Mouse (Mus musculus) midbrain, embryonic 11.5 days (tissue): ENCODE data around the gene Spaca3. TPM values are rescaled to one million over a fixed set of nuclear protein-coding genes. Genes with fewer than 3 reads are reported as not detected.

Experiments used
- ATAC-seq: fragments of 200-750 bp; cut with Nextera tagmentation; 2 replicates; pipeline ENCODE4 v1.8.0; 2017; ENCODE audit warnings: moderate TSS enrichment, moderate library complexity; ENCODE audit not compliant: low FRiP score
- DNase-seq: peaks from one replicate; pipeline ENCODE4 v3.0.0; 2015; ENCODE audit warnings: low spot score; ENCODE audit errors: missing footprints
- H3K27ac ChIP-seq: fragments of 300-500 bp; sonication (generic); 2 replicates; pipeline ENCODE4 v1.5.1; 2014; ENCODE audit warnings: low read depth, low read length
- H3K27me3 ChIP-seq: fragments of 300-500 bp; sonication (generic); 2 replicates; pipeline ENCODE4 v1.6.1; 2014; ENCODE audit warnings: mild to moderate bottlenecking, low read length, moderate library complexity, mixed read lengths; ENCODE audit not compliant: control insufficient read depth, insufficient read depth
- H3K36me3 ChIP-seq: fragments of 300-500 bp; sonication (generic); 2 replicates; pipeline ENCODE4 v1.6.1; 2014; ENCODE audit warnings: mild to moderate bottlenecking, low read length, moderate library complexity, mixed read lengths; ENCODE audit not compliant: control insufficient read depth, insufficient read depth
- H3K4me1 ChIP-seq: fragments of 300-500 bp; sonication (generic); 2 replicates; pipeline ENCODE4 v1.6.1; 2014; ENCODE audit warnings: low read length; ENCODE audit not compliant: control insufficient read depth, insufficient read depth
- H3K4me2 ChIP-seq: fragments of 300-500 bp; sonication (generic); 2 replicates; pipeline ENCODE4 v1.6.1; 2014; ENCODE audit warnings: mild to moderate bottlenecking, moderate library complexity
- H3K4me3 ChIP-seq: fragments of 300-500 bp; sonication (generic); 2 replicates; pipeline ENCODE4 v1.5.1; 2014; ENCODE audit warnings: low read depth, low read length
- H3K9ac ChIP-seq: fragments of 300-500 bp; sonication (generic); 2 replicates; pipeline ENCODE4 v1.6.1; 2014; ENCODE audit warnings: low read length
- H3K9me3 ChIP-seq: fragments of 300-500 bp; sonication (generic); 2 replicates; pipeline ENCODE4 v1.6.1; 2016; ENCODE audit warnings: low read length; ENCODE audit not compliant: control insufficient read depth
- WGBS: fragments of 180-500 bp; shearing (Covaris S2); extraction: QIAGEN DNeasy Blood & Tissue Kit; methylation state at CpG from one replicate; pipeline ENCODE4 v1.1.7; 2014; 5-methylcytosine and 5-hydroxymethylcytosine counted together
- polyA plus RNA-seq: library from polyadenylated mRNA; unstranded; fragments of >200 nt; fragmentation: Nextera tagmentation; extraction: Ambion mirVana; gene quantifications from 2 replicates; pipeline ENCODE4 v1.2.1, GENCODE M21; 2014

Spaca3 gene
- polyA plus RNA-seq, 1 experiment from 2014 or later: not detected

GRCm38 (mm10) chr11:80904559-80904958 is 46.4 kb downstream of the Spaca3 start:
- Histone ChIP-seq H3K27ac (no peak overlapping the region), H3K27me3 (no peaks in the 10 kb centered on the region), H3K4me3 (no peak overlapping the region), H3K36me3 (no peaks in the 10 kb centered on the region), H3K9me3 (no peaks in the 10 kb centered on the region), H3K4me2 (no peak overlapping the region), H3K4me1 (no peaks in the 10 kb centered on the region), H3K9ac (no peak overlapping the region)
- ATAC-seq (no peak), DNase-seq (no peak)
- 74% methylated on average over 2 of the region's 2 CpGs for WGBS

GRCm38 (mm10) chr11:80906456-80906855 is 48.3 kb downstream of the Spaca3 start:
- H3K4me2 ChIP-seq: no peak overlapping the region
- H3K4me3 ChIP-seq: no peak overlapping the region
- no peaks in the 10 kb centered on the region for H3K36me3 ChIP-seq
- no peaks in the 10 kb centered on the region for H3K27me3 ChIP-seq
- DNase-seq (peak; percentile 90), ATAC-seq (no peak)
- H3K27ac ChIP-seq: no peak overlapping the region
- H3K9ac ChIP-seq: no peak overlapping the region
- H3K9me3 ChIP-seq: no peaks in the 10 kb centered on the region
- 35% methylated on average over 4 of the region's 4 CpGs for WGBS
- no peaks in the 10 kb centered on the region for H3K4me1 ChIP-seq

- no peak overlapping the region for H3K4me3 ChIP-seq
- H3K36me3 ChIP-seq: no peaks in the 10 kb centered on the region
- H3K9me3 ChIP-seq: no peaks in the 10 kb centered on the region
- DNase-seq (no peak), ATAC-seq (no peak)
- no peak overlapping the region for H3K9ac ChIP-seq
- H3K27me3 ChIP-seq: no peaks in the 10 kb centered on the region
- no peaks in the 10 kb centered on the region for H3K4me1 ChIP-seq
- WGBS: 96% methylated on average over 6 of the region's 6 CpGs
- H3K4me2 ChIP-seq: no peak overlapping the region
- no peak overlapping the region for H3K27ac ChIP-seq
Measured at GRCm38 (mm10) chr11:80907820-80908219, 49.7 kb downstream of the Spaca3 start.

- Histone ChIP-seq H3K27ac (no peak overlapping the region), H3K36me3 (no peaks in the 10 kb centered on the region), H3K9ac (no peak overlapping the region), H3K4me3 (no peak overlapping the region), H3K4me2 (no peak overlapping the region), H3K27me3 (no peaks in the 10 kb centered on the region), H3K9me3 (no peaks in the 10 kb centered on the region), H3K4me1 (no peaks in the 10 kb centered on the region)
- 86% methylated on average over 5 of the region's 5 CpGs for WGBS
- ATAC-seq (no peak), DNase-seq (no peak)
Measured at GRCm38 (mm10) chr11:80912721-80913120, 54.6 kb downstream of the Spaca3 start.

- WGBS: 58% methylated on average over 4 of the region's 4 CpGs
- H3K4me3 ChIP-seq: no peak overlapping the region
- H3K4me1 ChIP-seq: no peaks in the 10 kb centered on the region
- H3K27me3 ChIP-seq: no peaks in the 10 kb centered on the region
- no peaks in the 10 kb centered on the region for H3K9me3 ChIP-seq
- H3K27ac ChIP-seq: no peak overlapping the region
- no peak overlapping the region for H3K9ac ChIP-seq
- H3K36me3 ChIP-seq: no peaks in the 10 kb centered on the region
- no peak for DNase-seq
- ATAC-seq: no peak
- no peak overlapping the region for H3K4me2 ChIP-seq
Measured at GRCm38 (mm10) chr11:80913408-80914024, 55.4 kb downstream of the Spaca3 start.

Other genes starting within 250 kb of the Spaca3 start
- 2.1 and 2.4 TPM in 2 replicates for gene Myo1d, start 78.3 kb upstream of the Spaca3 start, polyA plus RNA-seq
- gene Tmem98, start 48.2 kb upstream of the Spaca3 start, polyA plus RNA-seq: 93.9 and 94.9 TPM in 2 replicates